Mouse (Mus musculus): Measurements from ENCODE around the gene Ddi2.

DNA sequence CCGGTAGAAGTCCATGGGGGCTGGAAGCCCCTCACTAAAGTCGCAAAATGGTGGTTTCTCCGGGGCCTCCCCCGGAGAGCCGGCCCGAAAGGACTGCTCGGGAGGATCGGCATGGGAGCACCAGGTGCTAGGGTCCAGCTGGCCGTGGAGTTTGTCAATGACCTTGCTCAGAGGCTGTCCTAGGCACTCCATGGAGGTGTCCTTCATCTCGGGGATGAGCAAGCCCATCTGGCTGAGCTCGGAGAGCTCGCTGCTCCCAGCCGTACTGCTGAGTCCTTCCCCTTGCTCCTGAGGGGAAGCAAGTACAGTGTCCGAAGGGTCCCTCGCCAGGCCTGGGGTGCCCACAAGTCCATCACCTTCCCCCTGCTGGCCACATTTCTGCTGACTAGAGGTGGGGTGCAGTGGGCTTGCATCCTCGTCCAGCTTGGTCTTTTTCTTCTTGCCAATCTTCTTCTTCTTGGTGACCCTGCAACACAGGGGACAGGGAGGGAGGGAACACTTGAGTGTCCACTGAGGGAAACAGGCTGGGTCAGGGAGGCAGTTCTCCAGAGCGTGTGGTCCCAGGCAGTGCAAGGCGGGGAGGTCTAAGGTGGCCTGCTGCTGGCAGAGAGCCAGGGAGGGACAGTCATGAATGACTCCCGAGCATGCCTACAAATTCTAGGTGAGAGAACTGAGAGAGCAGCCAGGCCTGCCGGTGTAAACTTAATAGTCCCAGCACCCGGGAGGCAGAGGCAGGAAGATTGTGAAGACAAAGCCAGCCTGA is 90.9 kb downstream of the Ddi2 start:
- TF ChIP-seq CTCF (IDR thresholded peaks at IDR 0.05; ENCODE audit: low read depth) (no peak), EP300 (IDR thresholded peaks at IDR 0.05; ENCODE audit: low read depth) (no peak)
